Mouse (Mus musculus): ENCODE results near the gene Zfp11.
"Not testable (repeated sequence)": the region's sequence is repeated elsewhere in the genome, so short reads cannot be mapped to it uniquely, and the experiment has no call there.

The Zfp11 gene

GRCm38 (mm10) chr5:129670036-129670458 is at the start of gene Zfp11:
TSS of gene Zfp11 (minus strand) at chr5:129670099.
- peak; percentile 89 for DNase-seq

- DNase-seq, result no peak
These were observed 47.1 kb upstream of the Zfp11 start for GRCm38 (mm10) chr5:129717016-129717415.

- peak; percentile 96 for DNase-seq
These were observed 45.5 kb upstream of the Zfp11 start, which contains the start of gene Mrps17 for GRCm38 (mm10) chr5:129715326-129715861. TSS of gene Mrps17 (plus strand) at chr5:129715497.

- no peak for DNase-seq
These were observed 38.5 kb upstream of the Zfp11 start, which contains the start of gene Sept14 for GRCm38 (mm10) chr5:129708412-129708811. TSS of gene Sept14 (minus strand) at chr5:129708512.

- no peak for DNase-seq
These were observed 33.5 kb upstream of the Zfp11 start for GRCm38 (mm10) chr5:129703368-129703767.

- no peak for DNase-seq
These were observed 31.8 kb upstream of the Zfp11 start for GRCm38 (mm10) chr5:129701706-129702105.

- no peak for DNase-seq
These were observed 30.6 kb upstream of the Zfp11 start for GRCm38 (mm10) chr5:129700506-129700905.

- DNase-seq, result no peak
These were observed 20.6 kb upstream of the Zfp11 start for GRCm38 (mm10) chr5:129690528-129690927.

- DNase-seq, result no peak
These were observed 17.7 kb upstream of the Zfp11 start for GRCm38 (mm10) chr5:129687621-129688020.

- not testable (repeated sequence) for DNase-seq
These were observed 15.2 kb upstream of the Zfp11 start for GRCm38 (mm10) chr5:129685141-129685540.

GRCm38 (mm10) chr5:129669453-129670035 is 355 bp downstream of the Zfp11 start:
- DNase-seq, result no peak

- no peak for DNase-seq
These were observed 2.0 kb downstream of the Zfp11 start for GRCm38 (mm10) chr5:129667851-129668250.

- no peak for DNase-seq
These were observed 3.5 kb downstream of the Zfp11 start for GRCm38 (mm10) chr5:129666271-129666909.

GRCm38 (mm10) chr5:129664090-129664489 is 5.8 kb downstream of the Zfp11 start:
- no peak for DNase-seq

- no peak for DNase-seq
These were observed 12.0 kb downstream of the Zfp11 start for GRCm38 (mm10) chr5:129657931-129658330.

- no peak for DNase-seq
These were observed 12.9 kb downstream of the Zfp11 start for GRCm38 (mm10) chr5:129657016-129657415.

- no peak for DNase-seq
These were observed 19.0 kb downstream of the Zfp11 start for GRCm38 (mm10) chr5:129650858-129651257.

GRCm38 (mm10) chr5:129632270-129633250 is 37.3 kb downstream of the Zfp11 start:
- DNase-seq, result not testable (repeated sequence)

GRCm38 (mm10) chr5:129626586-129626985 is 43.3 kb downstream of the Zfp11 start:
- DNase-seq, result not testable (repeated sequence)

- DNase-seq, result no peak
These were observed 43.8 kb downstream of the Zfp11 start for GRCm38 (mm10) chr5:129626099-129626498.

- DNase-seq, result no peak
These were observed 48.5 kb downstream of the Zfp11 start for GRCm38 (mm10) chr5:129621361-129621760.

GRCm38 (mm10) chr5:129620600-129620999 is 49.3 kb downstream of the Zfp11 start:
- not testable (repeated sequence) for DNase-seq

GRCm38 (mm10) chr5:129611060-129611459 is 58.8 kb downstream of the Zfp11 start:
- peak; percentile 86 for DNase-seq

All from kidney, postnatal 10 days (tissue).